In the genomic region with DNA sequence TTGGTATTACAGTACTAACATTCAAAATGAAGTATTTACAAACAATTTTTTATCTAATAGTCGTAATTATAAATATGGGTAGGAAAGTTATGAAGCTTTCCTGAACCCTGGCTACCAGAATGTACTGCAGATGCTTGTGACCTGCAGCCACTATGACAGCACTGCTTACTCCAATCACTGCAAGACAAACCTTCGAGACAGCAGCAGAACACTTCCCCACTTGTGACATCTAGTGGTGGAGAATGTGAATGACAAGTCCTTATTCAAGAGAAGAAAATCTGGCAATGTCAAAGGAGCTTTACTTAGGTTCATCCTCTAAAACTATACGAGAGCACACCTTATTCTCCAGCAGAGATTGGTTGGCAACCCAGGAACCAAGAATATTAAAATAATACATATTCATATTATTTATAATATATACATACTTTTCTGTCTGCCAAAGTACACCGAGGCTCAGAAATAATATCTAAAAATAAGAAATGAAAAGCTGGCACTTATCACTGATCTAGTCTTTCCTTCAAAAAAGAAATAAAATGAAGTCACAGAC, we compare ENCODE assay signal across 9 mouse cellular contexts.
A peak's percentile ranks its signal among the peaks of the same experiment; 100 is the strongest.
DNase-seq lines count a peak whose midpoint lies in the region; ATAC-seq and TF ChIP-seq lines count a peak whose summit lies in the region.
"Had no signal": no experiment of that assay in that cellular context is flagged by ENCODE, and none has a peak within 500 bp of the region (broad histone marks: within the 10 kb centered on the region; RNA-seq: fewer than 3 reads in every experiment).

No protein-coding gene starts in this region.

- no peak overlapping the region for H3K9ac ChIP-seq in intestine, postnatal 0 days (ENCODE audit: low read depth, low read length)
- H3K9ac ChIP-seq in midbrain, embryonic 12.5 days (replicated peaks), result no peak overlapping the region
- H3K9ac ChIP-seq: liver, embryonic 13.5 days had no signal

- no peaks in the 10 kb centered on the region for H3K9me3 ChIP-seq in intestine, postnatal 0 days (ENCODE audit: control insufficient read depth)
- H3K9me3 ChIP-seq in midbrain, embryonic 12.5 days, result no peaks in the 10 kb centered on the region
- H3K9me3 ChIP-seq: liver, embryonic 13.5 days had no signal

- H3K4me1 ChIP-seq in thymus, adult 2 months (replicated peaks; ENCODE audit: control insufficient read depth, insufficient read depth, low read length), result no peaks in the 10 kb centered on the region
- H3K4me1 ChIP-seq in intestine, postnatal 0 days (replicated peaks; ENCODE audit: control insufficient read depth, insufficient read depth, low read length), result no peaks in the 10 kb centered on the region
- no peaks in the 10 kb centered on the region for H3K4me1 ChIP-seq in midbrain, embryonic 12.5 days
- H3K4me1 ChIP-seq: liver, embryonic 13.5 days had no signal

- H3K27ac ChIP-seq in gastrocnemius, adult 2 months, result no peak overlapping the region
- no peak overlapping the region for H3K27ac ChIP-seq in thymus, adult 2 months (ENCODE audit: control insufficient read depth, insufficient read depth, low read length)
- no peak overlapping the region for H3K27ac ChIP-seq in intestine, postnatal 0 days (ENCODE audit: low read depth, low read length)
- H3K27ac ChIP-seq in midbrain, embryonic 12.5 days (replicated peaks), result no peak overlapping the region
- H3K27ac ChIP-seq: liver, embryonic 13.5 days had no signal

- intact Hi-C loops in gastrocnemius, adult 2 months (cut with DNase I), result loop anchor here (5.0 kb wide), 1 partner anchor 87 kb away; no protein-coding TSS in a partner anchor
- intact Hi-C loops in gastrocnemius, postnatal 36 days (cut with DNase I), result no loop called here

- TF ChIP-seq CTCF in gastrocnemius, adult 2 months (IDR thresholded peaks at IDR 0.05), result peak; percentile 77
- TF ChIP-seq CTCF in thymus, adult 2 months (IDR thresholded peaks at IDR 0.05; ENCODE audit: borderline replicate concordance, control insufficient read depth, extremely low read depth, insufficient read depth, low read length, poor library complexity), result no peak
- TF ChIP-seq CTCF in intestine, postnatal 0 days (IDR thresholded peaks at IDR 0.05; ENCODE audit: low read depth), result peak; percentile 88

- no peaks in the 10 kb centered on the region for H3K27me3 ChIP-seq in thymus, adult 2 months (ENCODE audit: control insufficient read depth, insufficient read depth, low read length)
- no peaks in the 10 kb centered on the region for H3K27me3 ChIP-seq in intestine, postnatal 0 days (replicated peaks; ENCODE audit: control insufficient read depth, insufficient read depth, low read length)
- H3K27me3 ChIP-seq in midbrain, embryonic 12.5 days, result no peaks in the 10 kb centered on the region
- H3K27me3 ChIP-seq: liver, embryonic 13.5 days had no signal

- WGBS in thymus, adult 2 months, result 28% methylated on average over 4 of the region's 4 CpGs
- 30% methylated on average over 4 of the region's 4 CpGs for WGBS in intestine, postnatal 0 days
- 28% methylated on average over 4 of the region's 4 CpGs for WGBS in midbrain, embryonic 12.5 days

- H3K4me2 ChIP-seq in intestine, postnatal 0 days (replicated peaks; ENCODE audit: low read depth), result no peak overlapping the region
- H3K4me2 ChIP-seq in midbrain, embryonic 12.5 days (replicated peaks), result no peak overlapping the region
- H3K4me2 ChIP-seq: liver, embryonic 13.5 days had no signal

- ATAC-seq in intestine, postnatal 0 days, result no peak
- peak; percentile 82 for ATAC-seq in midbrain, embryonic 12.5 days (ENCODE audit: low FRiP score, low read depth)
- no peak for ATAC-seq in erythroblast, adult 5-6 weeks (replicated peaks; ENCODE audit: low FRiP score, poor library complexity, severe bottlenecking)

- no peak for DNase-seq in gastrocnemius, adult 2 months
- DNase-seq in gastrocnemius, postnatal 36 days, result no peak
- peak; percentile 2 for DNase-seq in thymus, adult 2 months
- no peak for DNase-seq in thymus, postnatal 25 days
- DNase-seq in embryo, embryonic 10.5 days (ENCODE audit: low spot score), result peak; percentile 85
- DNase-seq: liver, embryonic 13.5 days had no signal

- no peak for TF ChIP-seq POLR2A in thymus, adult 2 months (IDR thresholded peaks at IDR 0.05; ENCODE audit: control insufficient read depth, extremely low read depth, insufficient read depth, low read length, poor library complexity)

- H3K4me3 ChIP-seq in gastrocnemius, adult 2 months, result no peak overlapping the region
- H3K4me3 ChIP-seq in thymus, adult 2 months (ENCODE audit: control insufficient read depth, insufficient read depth, low read length), result no peak overlapping the region
- H3K4me3 ChIP-seq in intestine, postnatal 0 days (ENCODE audit: low read depth, low read length), result no peak overlapping the region
- no peak overlapping the region for H3K4me3 ChIP-seq in midbrain, embryonic 12.5 days
- H3K4me3 ChIP-seq: liver, embryonic 13.5 days had no signal

- no peaks in the 10 kb centered on the region for H3K36me3 ChIP-seq in thymus, adult 2 months (ENCODE audit: control insufficient read depth, insufficient read depth, low read length)
- H3K36me3 ChIP-seq in intestine, postnatal 0 days (ENCODE audit: control insufficient read depth, insufficient read depth), result no peaks in the 10 kb centered on the region
- H3K36me3 ChIP-seq in midbrain, embryonic 12.5 days, result no peaks in the 10 kb centered on the region
- H3K36me3 ChIP-seq: liver, embryonic 13.5 days had no signal

Comparison
In these comparisons a context has a peak if more than half of its experiments do, and no peak if none do; other contexts are left out.
1. DNase-seq: peak in thymus, adult 2 months (single experiment) and embryo, embryonic 10.5 days (single experiment); none in gastrocnemius, adult 2 months (single experiment), gastrocnemius, postnatal 36 days (0 of 2) and thymus, postnatal 25 days (single experiment).